Mouse (Mus musculus) megakaryocyte-erythroid progenitor cell, adult 5-6 weeks (primary cell): ENCODE results near the gene Lrch3. TPM values are rescaled to one million over a fixed set of nuclear protein-coding genes. Genes with fewer than 3 reads are reported as not detected.
"Not testable (repeated sequence)": the region's sequence is repeated elsewhere in the genome, so short reads cannot be mapped to it uniquely, and the experiment has no call there.

Experiments used
- ATAC-seq: replicated peaks from 2 replicates; pipeline ENCODE4 v1.8.0; 2016; ENCODE audit warnings: mild to moderate bottlenecking, inconsistent platforms; ENCODE audit not compliant: severe bottlenecking, poor library complexity, low FRiP score, low TSS enrichment
- total RNA-seq, 2 experiments: library from RNA; stranded (forward) in 1 of 2; stranded (reverse) in 1 of 2; fragments of 200-1000, 215-1000 nt in 1 of 2; fragments of >200 nt in 1 of 2; fragmentation: Nextera tagmentation in 1 of 2; gene quantifications; 2 replicates each; pipeline ENCODE4 v1.2.3; 2014 to 2017

Gene Lrch3
- total RNA-seq, 2 experiments from 2014 or later = 13.1 to 15.6 TPM

GRCm38 (mm10) chr16:33036006-33036405 is 122.1 kb downstream of the Lrch3 start:
- no peak for ATAC-seq

GRCm38 (mm10) chr16:33042682-33043081 is 128.8 kb downstream of the Lrch3 start:
- ATAC-seq = no peak

- ATAC-seq = no peak
These were observed 129.4 kb downstream of the Lrch3 start for GRCm38 (mm10) chr16:33043268-33043667.

GRCm38 (mm10) chr16:33048004-33048403 is 134.1 kb downstream of the Lrch3 start:
- ATAC-seq = no peak

- no peak for ATAC-seq
These were observed 134.8 kb downstream of the Lrch3 start for GRCm38 (mm10) chr16:33048686-33049085.

GRCm38 (mm10) chr16:33049809-33050208 is 135.9 kb downstream of the Lrch3 start:
- ATAC-seq = no peak

GRCm38 (mm10) chr16:33053141-33053540 is 139.2 kb downstream of the Lrch3 start:
- ATAC-seq = no peak

GRCm38 (mm10) chr16:33054927-33055326 is 141.0 kb downstream of the Lrch3 start:
- ATAC-seq = not testable (repeated sequence)

- peak; percentile 24; the same call in 1 of the 2 replicates for ATAC-seq
These were observed 141.8 kb downstream of the Lrch3 start for GRCm38 (mm10) chr16:33055655-33056054.

GRCm38 (mm10) chr16:33056095-33056785 is 142.3 kb downstream of the Lrch3 start, which contains the start of the genes Iqcg and Rpl35a:
Gene Iqcg, minus strand, starts transcription at chr16:33056218.
Gene Rpl35a, plus strand, starts transcription at chr16:33056453.
- ATAC-seq = peak; percentile 93

GRCm38 (mm10) chr16:33056786-33057185 is 142.9 kb downstream of the Lrch3 start:
- ATAC-seq = peak; percentile 28

- ATAC-seq = no peak
These were observed 144.1 kb downstream of the Lrch3 start for GRCm38 (mm10) chr16:33058033-33058432.

GRCm38 (mm10) chr16:33058656-33059055 is 144.8 kb downstream of the Lrch3 start:
- ATAC-seq = not testable (repeated sequence)

- ATAC-seq = no peak
These were observed 145.6 kb downstream of the Lrch3 start for GRCm38 (mm10) chr16:33059471-33059870.

- no peak for ATAC-seq
These were observed 147.0 kb downstream of the Lrch3 start for GRCm38 (mm10) chr16:33060926-33061325.

GRCm38 (mm10) chr16:33061400-33061799 is 147.5 kb downstream of the Lrch3 start:
- no peak for ATAC-seq

GRCm38 (mm10) chr16:33062024-33062681 is 148.3 kb downstream of the Lrch3 start, which contains the start of gene Lmln:
Gene Lmln, plus strand, starts transcription at chr16:33062521.
- ATAC-seq = peak; percentile 86

GRCm38 (mm10) chr16:33062682-33063131 is 148.8 kb downstream of the Lrch3 start:
- peak; percentile 25 for ATAC-seq

- peak; percentile 53 for ATAC-seq
These were observed 149.4 kb downstream of the Lrch3 start for GRCm38 (mm10) chr16:33063267-33063666.

- no peak for ATAC-seq
These were observed 150.7 kb downstream of the Lrch3 start for GRCm38 (mm10) chr16:33064636-33065035.
